Mouse (Mus musculus): ENCODE data around the gene Nuak2.

DNA sequence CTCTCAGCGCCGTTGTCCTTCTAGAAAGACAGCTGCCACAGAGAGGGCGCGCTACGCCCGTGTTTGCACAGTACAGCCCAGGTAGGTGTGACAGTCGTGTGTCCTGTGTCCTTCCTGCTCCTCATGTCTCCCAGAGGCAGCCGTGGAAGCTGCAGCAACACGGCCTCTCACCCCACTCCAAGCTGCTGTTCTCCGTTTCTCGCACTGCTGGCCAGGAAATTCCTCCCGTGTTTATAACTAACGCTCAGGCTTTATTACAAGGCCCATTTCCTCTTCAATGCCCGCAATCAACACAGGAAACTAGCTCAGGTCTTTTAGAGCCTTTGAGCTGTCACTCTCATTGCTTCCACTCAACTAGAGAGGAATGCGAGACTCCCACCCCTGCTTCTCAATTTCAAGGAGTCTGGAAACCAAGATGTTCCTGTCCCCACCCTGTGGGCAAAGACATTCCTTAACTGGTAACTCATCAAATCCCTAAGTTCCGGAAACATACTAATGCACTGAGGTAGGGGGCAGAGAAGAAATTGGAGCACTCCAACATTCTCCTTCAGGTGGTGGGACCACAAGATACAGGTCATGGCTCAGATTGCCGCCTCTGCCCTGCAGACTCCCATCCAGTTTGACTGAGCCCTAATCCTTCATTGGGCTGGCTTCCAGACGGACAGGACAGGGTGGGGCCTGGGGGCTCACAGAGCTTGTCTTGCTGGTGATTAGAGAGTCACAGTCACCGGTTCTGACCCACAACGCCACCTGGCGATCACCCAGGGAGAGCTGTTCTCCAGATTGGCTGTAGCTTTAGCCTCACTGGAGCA, 23.4 kb upstream of the Nuak2 start:
- TF ChIP-seq CTCF (IDR thresholded peaks at IDR 0.05; ENCODE audit: insufficient read depth, low read depth, low read length) (no peak), POLR2A (IDR thresholded peaks at IDR 0.05; ENCODE audit: insufficient read depth, low read depth, low read length) (no peak)

Data from olfactory bulb, adult 2 months (tissue).